Mouse (Mus musculus) midbrain, embryonic 16.5 days (tissue): Measurements from ENCODE around the gene Dscam. TPM values are rescaled to one million over a fixed set of nuclear protein-coding genes. Genes with fewer than 3 reads are reported as not detected.
A peak's percentile ranks its signal among the peaks of the same experiment; 100 is the strongest.

Experiments
- ATAC-seq: fragments of 200-750 bp; cut with Nextera tagmentation; 2 replicates; pipeline ENCODE4 v1.8.0; 2017; ENCODE audit warnings: moderate TSS enrichment
- H3K27ac ChIP-seq: fragments of 300-500 bp; sonication (generic); 2 replicates; pipeline ENCODE4 v1.5.1; 2014; ENCODE audit warnings: mild to moderate bottlenecking, low read length, mixed read lengths
- H3K27me3 ChIP-seq: fragments of 300-500 bp; sonication (generic); 2 replicates; pipeline ENCODE4 v1.6.1; 2014; ENCODE audit warnings: low read depth, low read length, mixed read lengths; ENCODE audit not compliant: control insufficient read depth, insufficient read depth
- H3K36me3 ChIP-seq: fragments of 300-500 bp; sonication (generic); 2 replicates; pipeline ENCODE4 v1.6.1; 2014; ENCODE audit warnings: mild to moderate bottlenecking, low read length, moderate library complexity, mixed read lengths; ENCODE audit not compliant: control insufficient read depth, insufficient read depth
- H3K4me1 ChIP-seq: fragments of 300-500 bp; sonication (generic); 2 replicates; pipeline ENCODE4 v1.6.1; 2014; ENCODE audit warnings: mild to moderate bottlenecking, low read length, mixed read lengths; ENCODE audit not compliant: control insufficient read depth, insufficient read depth
- H3K4me2 ChIP-seq: fragments of 300-500 bp; sonication (generic); 2 replicates; pipeline ENCODE4 v1.6.1; 2014; ENCODE audit warnings: mild to moderate bottlenecking, low read length, mixed read lengths
- H3K4me3 ChIP-seq: fragments of 300-500 bp; sonication (generic); 2 replicates; pipeline ENCODE4 v1.5.1; 2014; ENCODE audit warnings: low read depth, mild to moderate bottlenecking, low read length, moderate library complexity, mixed read lengths
- H3K9ac ChIP-seq: fragments of 300-500 bp; sonication (generic); 2 replicates; pipeline ENCODE4 v1.6.1; 2014; ENCODE audit warnings: low read depth, low read length, mixed read lengths
- H3K9me3 ChIP-seq: fragments of 300-500 bp; sonication (generic); replicated peaks from 2 replicates; pipeline ENCODE4 v1.6.1; 2014; ENCODE audit warnings: mild to moderate bottlenecking, low read length, mixed read lengths; ENCODE audit not compliant: control insufficient read depth, poor library complexity, severe bottlenecking
- WGBS: fragments of 180-500 bp; shearing (Covaris S2); extraction: QIAGEN DNeasy Blood & Tissue Kit; methylation state at CpG from one replicate; pipeline ENCODE4 v1.1.7; 2014; 5-methylcytosine and 5-hydroxymethylcytosine counted together
- polyA plus RNA-seq: library from polyadenylated mRNA; unstranded; fragments of >200 nt; fragmentation: Nextera tagmentation; extraction: Ambion mirVana; gene quantifications from 2 replicates; pipeline ENCODE4 v1.2.1, GENCODE M21; 2015

Dscam gene
- polyA plus RNA-seq, 1 experiment from 2014 or later = 16.2 TPM

GRCm38 (mm10) chr16:96906630-96907029, 263.9 kb downstream of the Dscam start:
- no peak overlapping the region for H3K27ac ChIP-seq
- no peaks in the 10 kb centered on the region for H3K36me3 ChIP-seq
- peaks cover 11% of the 10 kb centered on the region for H3K4me1 ChIP-seq
- 89% methylated on average over 2 of the region's 2 CpGs for WGBS
- H3K27me3 ChIP-seq = no peaks in the 10 kb centered on the region
- H3K9ac ChIP-seq = no peak overlapping the region
- ATAC-seq = no peak
- H3K4me3 ChIP-seq = no peak overlapping the region
- H3K9me3 ChIP-seq = no peaks in the 10 kb centered on the region
- H3K4me2 ChIP-seq = no peak overlapping the region

- no peak overlapping the region; the same call in 1 of the 2 replicates for H3K27ac ChIP-seq
- no peaks in the 10 kb centered on the region for H3K27me3 ChIP-seq
- H3K4me3 ChIP-seq = no peak overlapping the region
- H3K4me1 ChIP-seq = peaks cover 11% of the 10 kb centered on the region
- H3K4me2 ChIP-seq = no peak overlapping the region
- no peak for ATAC-seq
- no peaks in the 10 kb centered on the region for H3K9me3 ChIP-seq
- WGBS = 52% methylated on average over 2 of the region's 2 CpGs
- H3K36me3 ChIP-seq = no peaks in the 10 kb centered on the region
- no peak overlapping the region for H3K9ac ChIP-seq
Measured at GRCm38 (mm10) chr16:96904761-96905160, 265.8 kb downstream of the Dscam start.

GRCm38 (mm10) chr16:96904359-96904758, 266.2 kb downstream of the Dscam start:
- peaks cover 11% of the 10 kb centered on the region for H3K4me1 ChIP-seq
- WGBS = 19% methylated on average over 2 of the region's 2 CpGs
- no peak overlapping the region for H3K9ac ChIP-seq
- no peak overlapping the region for H3K4me2 ChIP-seq
- H3K36me3 ChIP-seq = no peaks in the 10 kb centered on the region
- no peaks in the 10 kb centered on the region for H3K9me3 ChIP-seq
- peak overlapping the region; percentile 42; the same call in 1 of the 2 replicates for H3K27ac ChIP-seq
- H3K4me3 ChIP-seq = no peak overlapping the region
- no peak for ATAC-seq
- no peaks in the 10 kb centered on the region for H3K27me3 ChIP-seq

- Histone ChIP-seq H3K4me2 (no peak overlapping the region), H3K27ac (no peak overlapping the region), H3K36me3 (no peaks in the 10 kb centered on the region), H3K9me3 (no peaks in the 10 kb centered on the region), H3K4me3 (no peak overlapping the region), H3K27me3 (no peaks in the 10 kb centered on the region), H3K9ac (no peak overlapping the region), H3K4me1 (peaks cover 11% of the 10 kb centered on the region)
- no peak for ATAC-seq
Measured at GRCm38 (mm10) chr16:96902596-96902995, 268.0 kb downstream of the Dscam start.

- Histone ChIP-seq H3K4me1 (peaks cover 18% of the 10 kb centered on the region), H3K4me2 (no peak overlapping the region), H3K27me3 (no peaks in the 10 kb centered on the region), H3K27ac (no peak overlapping the region), H3K36me3 (no peaks in the 10 kb centered on the region), H3K9me3 (no peaks in the 10 kb centered on the region), H3K4me3 (no peak overlapping the region), H3K9ac (no peak overlapping the region)
- ATAC-seq = no peak
- 73% methylated on average over 3 of the region's 3 CpGs for WGBS
Measured at GRCm38 (mm10) chr16:96901234-96902014, 269.1 kb downstream of the Dscam start.

GRCm38 (mm10) chr16:96899329-96899728, 271.2 kb downstream of the Dscam start:
- Histone ChIP-seq H3K4me2 (no peak overlapping the region), H3K36me3 (no peaks in the 10 kb centered on the region)

GRCm38 (mm10) chr16:96896510-96897133, 273.9 kb downstream of the Dscam start:
- Histone ChIP-seq H3K4me2 (no peak overlapping the region), H3K9me3 (no peaks in the 10 kb centered on the region), H3K4me1 (peaks cover 13% of the 10 kb centered on the region; the same call in 1 of the 2 replicates), H3K4me3 (no peak overlapping the region), H3K27me3 (no peaks in the 10 kb centered on the region), H3K27ac (peak overlapping the region; percentile 10), H3K9ac (no peak overlapping the region), H3K36me3 (no peaks in the 10 kb centered on the region)
- no peak for ATAC-seq
- 31% methylated on average over 10 of the region's 10 CpGs for WGBS

More at GRCm38 (mm10) chr16:96899329-96899728, 271.2 kb downstream of the Dscam start:
- Histone ChIP-seq H3K27ac (no peak overlapping the region), H3K9me3 (no peaks in the 10 kb centered on the region), H3K4me3 (no peak overlapping the region), H3K27me3 (no peaks in the 10 kb centered on the region), H3K4me1 (peaks cover 18% of the 10 kb centered on the region), H3K9ac (no peak overlapping the region)
- ATAC-seq = no peak

GRCm38 (mm10) chr16:96888036-96888435, 282.5 kb downstream of the Dscam start:
- H3K27me3 ChIP-seq = no peaks in the 10 kb centered on the region
- H3K36me3 ChIP-seq = no peaks in the 10 kb centered on the region
- H3K27ac ChIP-seq = peak overlapping the region; percentile 53; the same call in 1 of the 2 replicates
- H3K9me3 ChIP-seq = no peaks in the 10 kb centered on the region
- no peak overlapping the region for H3K9ac ChIP-seq
- WGBS = 76% methylated on average over 1 of the region's 1 CpGs
- H3K4me1 ChIP-seq = peaks cover 10% of the 10 kb centered on the region; the same call in 1 of the 2 replicates
- no peak overlapping the region for H3K4me2 ChIP-seq
- no peak for ATAC-seq
- no peak overlapping the region for H3K4me3 ChIP-seq

GRCm38 (mm10) chr16:96885817-96886216, 284.7 kb downstream of the Dscam start:
- Histone ChIP-seq H3K4me1 (peaks cover 10% of the 10 kb centered on the region; the same call in 1 of the 2 replicates), H3K9ac (no peak overlapping the region), H3K9me3 (no peaks in the 10 kb centered on the region), H3K4me2 (no peak overlapping the region), H3K36me3 (no peaks in the 10 kb centered on the region), H3K27me3 (no peaks in the 10 kb centered on the region), H3K27ac (no peak overlapping the region), H3K4me3 (no peak overlapping the region)
- ATAC-seq = no peak
- WGBS = 81% methylated on average over 2 of the region's 2 CpGs
